Mouse (Mus musculus): ENCODE results near the gene Ccdc171.
"Not testable (repeated sequence)": the region's sequence is repeated elsewhere in the genome, so short reads cannot be mapped to it uniquely, and the experiment has no call there.

Ccdc171 gene

DNA sequence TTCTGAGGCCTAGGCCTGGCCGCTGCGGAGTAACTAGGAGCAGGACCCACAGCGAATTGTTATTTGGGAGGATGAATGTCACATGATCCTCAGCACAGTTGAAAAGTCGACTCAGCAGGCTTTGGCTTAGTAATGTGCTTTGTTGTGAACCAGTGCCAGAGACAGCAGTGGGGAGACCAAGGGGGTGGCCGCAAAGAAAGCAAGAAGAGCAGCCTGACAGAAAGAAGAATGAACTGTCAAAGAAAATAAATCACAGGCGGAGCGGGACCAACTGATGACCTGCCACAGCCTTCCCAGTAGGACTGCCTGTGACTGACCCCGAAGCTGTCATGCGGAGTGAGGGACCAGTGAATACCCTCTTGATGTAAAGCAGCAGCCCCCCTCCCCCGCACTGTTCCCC is 131.2 kb downstream of the Ccdc171 start:
- DNase-seq (ENCODE audit: low spot score in 2 of 2) = no peak

DNA sequence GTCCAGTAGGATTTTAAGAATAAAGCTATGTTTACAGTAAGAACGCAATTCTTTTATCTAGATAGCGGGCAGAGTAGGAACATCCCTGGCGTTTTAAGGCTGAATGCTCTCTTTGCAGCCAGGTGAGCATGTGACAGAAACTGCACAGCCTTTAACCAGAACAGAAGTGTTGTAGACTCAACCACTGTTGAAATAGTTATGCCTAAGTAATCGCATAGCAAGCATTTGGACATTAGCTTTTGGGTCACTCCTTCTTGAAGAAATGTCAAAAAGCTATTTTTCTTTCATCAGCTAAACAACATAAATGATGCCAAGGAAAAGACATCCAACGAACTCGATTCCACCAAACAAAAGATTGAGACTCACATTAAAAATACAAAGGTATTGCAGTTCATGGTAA is 131.7 kb downstream of the Ccdc171 start:
- DNase-seq (ENCODE audit: low spot score in 2 of 2) = no peak

DNA sequence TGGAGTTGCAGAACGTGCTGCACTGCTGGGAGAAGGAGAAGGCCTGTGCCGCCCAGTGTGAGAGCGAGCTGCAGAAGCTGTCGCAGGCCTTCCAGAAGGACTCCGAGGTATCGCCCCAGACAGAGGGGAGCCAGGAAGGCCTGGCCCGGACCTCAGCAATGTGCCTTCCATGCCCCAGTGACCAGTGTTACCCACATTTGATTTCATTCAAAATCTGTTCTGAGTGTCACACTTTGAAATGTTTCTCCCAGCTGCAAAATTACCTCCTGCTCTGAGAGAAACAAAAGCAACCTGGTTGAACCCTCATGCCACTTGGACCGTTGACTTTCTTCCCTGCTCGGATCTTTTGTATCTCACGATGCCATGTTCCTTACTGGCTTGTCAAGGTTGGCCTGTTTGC is 133.1 kb downstream of the Ccdc171 start:
- DNase-seq (ENCODE audit: low spot score in 2 of 2) = no peak

DNA sequence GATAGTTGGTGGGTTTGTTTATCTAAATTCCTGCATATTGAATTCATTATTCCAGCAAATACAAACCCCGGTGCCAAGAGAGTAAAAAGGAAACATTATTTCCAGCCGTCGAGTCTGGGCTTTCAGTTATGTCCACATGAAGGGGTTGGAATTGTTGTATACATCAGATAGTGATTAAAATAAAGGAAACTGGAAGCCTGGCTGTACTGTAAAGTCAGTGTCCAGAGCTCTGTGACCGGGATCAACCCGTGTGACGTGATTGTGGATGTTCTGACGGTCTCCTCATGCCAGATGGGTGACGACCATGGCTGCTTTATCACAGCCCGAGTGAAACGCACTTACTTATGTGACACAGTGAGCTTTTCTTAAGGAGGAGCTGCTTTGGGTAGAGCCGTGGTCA is 134.1 kb downstream of the Ccdc171 start:
- DNase-seq (ENCODE audit: low spot score in 2 of 2) = no peak

DNA sequence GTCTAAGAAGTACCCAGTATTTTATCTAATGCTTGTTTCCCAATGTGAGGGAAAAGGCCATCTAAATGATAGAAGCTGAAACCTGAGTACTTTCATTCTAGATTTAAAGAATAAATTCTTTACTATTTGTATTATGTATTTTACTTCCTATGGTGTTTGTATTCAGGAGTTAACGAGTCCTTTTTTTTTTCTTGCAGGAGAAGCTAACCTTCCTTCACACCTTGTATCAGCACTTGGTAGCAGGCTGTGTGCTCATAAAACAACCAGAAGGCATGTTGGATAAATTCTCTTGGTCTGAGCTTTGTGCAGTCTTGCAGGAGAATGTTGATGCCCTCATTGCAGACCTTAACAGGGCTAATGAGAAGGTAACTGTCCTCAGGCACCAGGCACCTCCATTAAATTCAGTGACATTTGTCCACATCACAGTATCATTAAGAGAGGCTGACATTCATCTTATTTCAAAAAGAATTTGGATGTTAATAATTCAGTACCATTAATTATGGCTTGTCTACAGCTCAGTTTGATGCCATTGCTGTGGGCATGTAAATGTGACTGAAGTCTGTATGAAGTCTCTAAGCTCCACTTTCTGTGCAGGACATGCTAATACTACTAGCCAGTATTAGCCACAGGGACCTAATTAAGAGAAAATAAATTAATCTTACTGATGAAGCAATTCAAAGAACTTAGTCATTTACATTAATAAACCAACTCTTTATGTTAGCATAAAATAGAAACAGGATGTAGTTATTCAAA is 136.3 kb downstream of the Ccdc171 start:
- DNase-seq (ENCODE audit: low spot score in 2 of 2) = no peak

DNA sequence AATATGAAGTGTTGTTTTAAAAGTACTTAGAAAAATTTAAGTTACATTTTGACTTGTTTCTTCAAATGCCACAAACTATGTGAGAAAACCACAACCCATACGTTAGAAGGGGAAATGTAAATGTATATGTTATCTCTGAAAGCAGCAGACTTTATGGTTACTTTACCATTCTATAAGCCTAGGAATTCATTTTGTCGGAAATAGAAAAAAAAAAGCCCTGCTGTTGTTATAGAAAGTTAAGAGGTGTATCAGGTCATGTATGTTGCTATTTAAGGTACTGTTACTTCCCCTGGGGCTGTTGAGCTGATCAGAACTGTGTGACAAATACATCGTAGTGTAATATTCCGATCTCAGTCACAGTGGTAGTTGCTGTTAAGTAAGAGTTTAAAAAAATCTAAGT is 137.0 kb downstream of the Ccdc171 start:
- no peak for DNase-seq (ENCODE audit: low spot score in 2 of 2)

DNA sequence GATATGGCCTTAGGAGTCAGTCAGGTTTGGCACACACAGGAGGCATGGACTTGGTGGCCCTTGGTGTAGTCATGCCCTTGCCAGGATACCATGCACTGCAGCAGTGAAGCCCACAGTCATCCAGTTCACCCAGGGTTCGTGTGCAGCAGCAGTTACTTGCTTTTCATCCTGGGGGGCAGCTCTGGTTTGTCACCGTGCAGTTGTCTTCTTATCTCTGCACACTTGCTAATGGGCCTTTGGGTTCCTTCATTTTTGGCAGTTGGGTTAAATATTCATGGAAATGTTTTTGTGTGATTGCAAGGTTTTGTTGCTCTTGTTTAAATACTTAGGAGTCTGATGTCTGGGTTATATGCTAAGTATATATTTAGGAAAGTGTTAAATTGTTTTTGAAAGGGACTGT is 144.2 kb downstream of the Ccdc171 start:
- no peak for DNase-seq (ENCODE audit: low spot score in 2 of 2)

DNA sequence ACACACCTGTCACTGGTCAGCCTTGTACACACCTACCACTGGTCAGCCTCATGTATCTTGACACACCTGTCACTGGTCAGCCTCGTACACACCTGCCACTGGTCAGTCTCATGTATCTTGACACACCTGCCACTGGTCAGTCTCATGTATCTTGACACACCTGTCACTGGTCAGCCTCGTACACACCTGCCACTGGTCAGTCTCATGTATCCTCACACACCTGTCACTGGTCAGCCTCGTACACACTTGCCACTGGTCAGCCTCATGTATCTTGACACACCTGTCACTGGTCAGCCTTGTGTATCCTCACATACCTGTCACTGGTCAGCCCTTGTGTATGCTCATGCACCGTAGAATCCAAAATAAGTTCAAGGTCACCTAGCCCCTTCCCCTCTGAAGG is 150.0 kb downstream of the Ccdc171 start:
- not testable (repeated sequence) for DNase-seq (ENCODE audit: low spot score in 2 of 2)

DNA sequence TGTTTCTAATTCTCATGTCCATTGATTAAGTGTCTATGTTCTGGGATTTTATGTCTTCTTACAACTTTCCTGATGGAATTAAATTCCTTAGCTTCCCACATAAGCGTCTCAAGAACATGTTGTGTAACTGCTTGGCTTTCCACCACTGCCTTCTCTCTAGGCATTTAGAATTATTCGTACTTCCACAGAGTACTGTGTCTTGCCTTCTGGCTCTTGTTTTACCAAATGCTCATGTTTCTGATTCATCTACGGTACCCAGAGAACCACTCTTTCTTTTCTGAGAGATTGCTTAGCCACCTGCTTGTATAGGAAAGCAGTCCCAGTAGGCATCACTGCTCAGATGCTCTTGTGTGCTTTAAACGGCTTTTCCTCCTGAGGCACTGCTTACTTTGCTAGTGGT is 151.1 kb downstream of the Ccdc171 start:
- DNase-seq (ENCODE audit: low spot score in 2 of 2) = no peak

DNA sequence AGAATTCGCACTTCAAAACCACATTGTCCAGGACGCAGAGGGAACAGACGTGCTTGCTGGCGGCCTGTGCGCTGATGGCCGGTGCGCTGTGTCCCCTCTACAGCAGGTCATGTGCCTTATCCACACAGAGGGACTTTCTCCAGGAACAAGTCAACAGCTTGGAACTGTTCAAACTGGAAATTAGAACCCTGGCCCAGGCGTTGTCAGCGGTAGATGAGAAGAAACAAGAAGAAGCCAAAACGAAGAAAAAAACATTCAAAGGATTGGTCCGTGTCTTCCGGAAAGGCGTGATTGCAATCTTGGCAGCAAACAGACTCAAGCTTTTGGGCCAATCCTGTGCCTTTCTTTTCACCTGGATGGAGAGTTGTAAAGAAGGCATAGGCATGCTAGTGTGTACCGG is 155.7 kb downstream of the Ccdc171 start:
- DNase-seq (ENCODE audit: low spot score in 2 of 2) = no peak

DNA sequence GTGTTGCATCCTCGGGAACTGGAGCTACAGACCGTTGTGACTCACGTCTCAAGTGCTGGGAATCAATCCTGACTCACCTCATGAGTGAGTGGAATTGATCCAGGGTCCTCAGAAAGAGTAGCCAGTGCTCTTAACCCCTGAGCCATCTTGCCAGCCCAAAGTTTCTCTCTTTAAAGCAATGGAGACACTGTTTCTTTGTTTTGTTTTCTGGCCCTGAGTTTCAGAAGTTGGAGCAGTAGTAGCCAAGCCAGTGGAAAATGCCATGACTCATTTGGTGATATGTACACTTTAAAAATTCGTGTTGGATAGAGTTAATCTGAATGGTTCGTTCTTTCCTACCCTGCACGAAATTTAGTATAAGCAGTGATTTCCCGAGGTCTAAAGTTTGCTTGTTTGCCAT is 157.5 kb downstream of the Ccdc171 start:
- no peak for DNase-seq (ENCODE audit: low spot score in 2 of 2)

DNA sequence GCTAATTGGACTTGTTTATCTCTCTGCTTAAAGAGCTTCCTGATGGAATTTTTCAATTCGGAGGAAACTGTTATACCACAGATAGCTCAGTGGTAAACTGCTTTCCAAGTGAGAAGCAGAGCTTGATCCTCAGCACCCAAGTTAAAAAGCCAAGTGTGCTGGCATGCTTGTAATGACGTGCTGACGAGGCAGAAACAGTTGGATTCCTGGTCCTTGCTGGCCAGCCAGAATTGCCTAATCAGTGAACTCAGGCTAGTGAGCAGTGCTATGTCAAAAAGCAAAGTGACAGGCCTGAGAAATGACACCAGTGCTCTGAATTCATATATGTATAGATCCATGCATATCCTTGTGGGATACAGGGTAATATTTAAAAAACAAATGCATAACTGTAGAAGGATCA is 174.8 kb downstream of the Ccdc171 start:
- DNase-seq (ENCODE audit: low spot score in 2 of 2) = no peak

DNA sequence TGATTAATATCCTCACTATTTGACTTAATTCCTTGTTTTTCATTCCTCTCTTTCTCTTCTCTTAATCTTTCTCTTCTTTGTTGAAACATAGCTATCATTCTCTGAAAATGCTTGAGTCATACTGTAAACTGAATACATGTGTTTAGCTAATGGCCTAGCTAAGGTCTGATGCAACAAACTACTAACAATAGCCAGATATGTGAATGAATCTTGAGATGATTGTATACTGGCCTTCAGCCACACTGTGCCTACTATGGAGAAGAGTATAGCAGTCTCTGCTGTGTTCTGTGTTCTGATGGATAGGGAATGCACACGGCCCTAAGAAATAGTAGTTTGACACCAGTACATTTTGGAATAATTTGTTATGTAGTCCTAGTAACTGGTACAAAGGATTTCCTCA is 191.7 kb downstream of the Ccdc171 start:
- DNase-seq (ENCODE audit: low spot score in 2 of 2) = no peak

DNA sequence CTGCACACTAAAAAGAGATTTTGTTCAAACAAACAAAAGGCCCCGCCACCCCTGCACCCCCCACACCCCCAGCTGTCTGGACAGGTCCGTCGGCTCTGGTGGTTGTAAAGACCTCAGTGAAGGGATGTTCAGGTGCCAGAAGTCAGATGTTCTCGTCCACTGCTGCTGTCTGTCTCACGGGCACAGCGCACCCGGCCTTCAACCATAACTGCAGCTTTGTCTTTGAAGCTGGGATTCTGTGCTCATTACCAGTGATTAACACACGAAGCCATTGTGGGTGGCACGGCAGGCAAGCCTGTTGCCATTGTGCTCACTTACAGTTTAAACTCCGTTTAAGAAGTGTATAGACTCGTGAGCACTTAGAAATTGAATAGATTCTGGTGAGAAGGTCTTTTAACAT is 194.5 kb downstream of the Ccdc171 start:
- no peak for DNase-seq (ENCODE audit: low spot score in 2 of 2)

DNA sequence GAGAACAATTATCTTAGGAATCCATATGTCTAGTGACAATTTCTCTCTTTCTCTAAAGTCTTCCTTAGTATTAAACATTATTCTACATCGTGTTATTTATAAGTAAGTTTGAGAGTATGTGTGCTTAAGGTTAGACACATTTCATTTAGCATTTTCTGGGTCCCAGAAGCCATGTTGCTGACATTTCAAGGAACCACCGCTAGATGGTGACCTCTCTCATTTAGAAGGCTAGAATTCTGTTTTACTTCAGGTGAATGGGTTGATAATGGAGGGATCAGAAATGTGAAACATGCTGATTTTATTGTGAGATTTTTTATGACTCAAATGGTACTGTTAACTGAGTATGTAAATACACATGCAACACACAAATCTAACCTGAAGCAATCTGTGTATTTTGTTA is 199.8 kb downstream of the Ccdc171 start:
- no peak for DNase-seq (ENCODE audit: low spot score in 2 of 2)

DNA sequence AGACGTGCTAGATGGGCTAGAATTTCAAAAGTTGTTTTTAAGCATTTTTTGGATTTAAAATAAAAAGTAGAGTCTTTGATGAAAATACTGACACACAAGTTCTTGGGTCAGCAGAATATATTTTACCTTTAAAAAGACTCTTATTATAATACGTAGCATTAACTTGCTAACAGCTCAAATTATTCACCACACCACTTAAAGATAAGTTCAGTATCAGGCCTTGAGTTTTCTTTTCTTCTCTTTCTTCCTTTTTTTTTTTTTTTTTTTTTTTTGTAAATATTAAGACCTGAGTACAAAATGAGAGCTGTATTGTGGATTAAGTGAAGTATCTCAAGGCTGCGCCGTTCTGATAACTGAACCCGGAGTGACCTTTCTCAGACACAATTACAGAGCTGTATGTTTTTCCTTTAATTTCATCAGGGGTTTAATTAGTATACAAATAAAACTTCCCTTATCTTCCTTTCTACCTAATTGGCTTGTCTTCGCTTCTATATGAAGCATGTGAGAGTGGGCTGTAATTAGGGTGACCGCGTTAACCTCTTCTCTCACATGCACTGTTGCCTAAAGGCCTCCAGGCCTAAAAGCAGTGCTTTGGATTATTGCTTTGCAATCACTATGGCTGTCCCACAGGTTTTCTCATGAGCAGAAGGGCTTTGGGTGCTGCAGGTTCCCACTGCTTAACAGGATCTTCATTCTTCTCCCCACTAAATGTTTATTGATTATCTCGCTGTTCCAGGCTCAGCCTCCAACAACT is 214.0 kb downstream of the Ccdc171 start:
- no peak for DNase-seq (ENCODE audit: low spot score in 2 of 2)

DNA sequence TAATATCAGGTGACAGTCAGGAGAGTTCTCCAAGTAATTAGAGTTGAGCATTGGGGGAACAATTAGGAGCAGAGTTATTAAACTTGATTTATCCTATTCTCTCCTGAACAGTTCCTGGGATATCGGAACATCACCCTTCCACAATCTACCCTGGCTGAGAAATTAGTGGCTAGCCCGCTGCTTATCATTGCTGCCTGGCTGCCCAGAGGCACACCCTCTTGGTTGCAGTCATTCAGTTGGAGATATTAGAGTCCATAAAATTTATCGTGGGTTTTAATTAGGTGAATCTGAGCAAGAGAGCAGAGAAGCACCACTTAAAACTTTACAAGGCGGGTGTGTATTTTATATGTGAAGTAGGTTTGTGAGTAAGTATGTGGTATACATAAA is 214.5 kb downstream of the Ccdc171 start:
- no peak for DNase-seq (ENCODE audit: low spot score in 2 of 2)

DNA sequence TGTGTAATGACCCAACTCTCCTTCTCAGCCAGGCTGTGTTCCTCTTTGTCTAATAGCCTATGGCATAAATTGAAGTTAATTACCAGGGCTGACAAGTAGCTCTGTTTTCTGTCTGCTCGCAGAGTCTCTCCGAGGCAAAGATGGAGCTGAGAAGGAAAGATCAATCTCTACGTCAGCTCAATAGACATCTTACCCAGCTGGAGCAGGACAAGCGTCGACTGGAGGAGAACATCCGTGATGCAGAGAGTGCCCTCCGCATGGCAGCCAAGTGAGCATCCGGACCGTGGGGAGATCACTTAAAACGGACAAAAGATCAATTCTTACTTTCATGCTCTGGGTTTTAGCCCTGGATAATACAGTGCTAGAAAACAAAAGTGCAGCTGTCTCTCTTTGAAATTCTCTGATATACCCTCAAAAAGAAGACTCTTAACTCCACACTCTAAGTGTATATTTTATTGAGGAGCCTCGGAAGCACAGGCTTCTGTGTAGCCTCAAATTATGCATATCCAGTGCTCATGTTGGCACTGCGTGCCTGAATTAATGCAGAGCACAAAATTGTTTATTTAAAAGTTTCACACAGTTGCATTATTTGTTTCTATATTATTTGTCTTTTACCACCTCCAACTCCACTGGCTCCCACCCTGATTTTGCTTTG is 217.6 kb downstream of the Ccdc171 start:
- DNase-seq (ENCODE audit: low spot score in 2 of 2) = peak; percentile 29 to 30

DNA sequence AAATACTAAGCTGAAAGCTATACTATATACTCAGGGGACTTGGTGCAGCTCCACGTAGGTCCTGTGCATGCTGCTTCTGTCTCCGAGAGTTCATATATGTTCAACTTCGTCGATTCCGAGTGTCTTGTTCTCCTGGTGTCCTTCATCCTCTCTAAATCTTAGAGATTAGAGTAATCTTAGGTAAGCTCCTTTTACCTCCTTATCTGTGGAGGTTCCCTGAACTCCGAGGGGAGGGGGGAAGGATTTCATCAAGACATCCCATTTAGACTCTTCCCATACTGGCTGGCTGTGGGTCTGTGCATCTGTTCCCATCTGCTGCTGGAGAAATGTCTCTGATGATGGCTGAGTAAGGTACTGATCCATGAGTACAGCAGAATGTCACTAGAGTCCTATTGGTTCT is 249.8 kb downstream of the Ccdc171 start:
- DNase-seq (ENCODE audit: low spot score in 2 of 2) = no peak

DNA sequence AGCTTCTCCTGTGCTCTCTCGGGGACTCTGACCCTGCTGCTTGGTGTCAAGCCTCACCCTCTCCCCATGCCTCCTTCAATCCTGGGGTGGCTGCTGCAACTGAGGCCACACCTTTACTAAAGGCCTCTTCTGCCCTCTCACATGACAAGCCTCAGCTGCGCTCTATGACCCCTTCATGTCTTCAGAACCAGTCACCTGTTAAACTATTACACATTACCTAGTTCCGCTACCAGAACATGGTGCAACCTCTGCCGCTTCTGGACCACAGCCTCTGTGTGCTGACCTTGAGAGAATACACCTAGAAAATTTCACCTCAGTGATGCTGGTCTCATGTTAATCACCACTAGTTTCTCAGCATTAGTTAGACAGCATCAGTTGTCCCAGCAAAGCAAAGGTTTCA is 254.7 kb downstream of the Ccdc171 start:
- no peak for DNase-seq (ENCODE audit: low spot score in 2 of 2)

DNA sequence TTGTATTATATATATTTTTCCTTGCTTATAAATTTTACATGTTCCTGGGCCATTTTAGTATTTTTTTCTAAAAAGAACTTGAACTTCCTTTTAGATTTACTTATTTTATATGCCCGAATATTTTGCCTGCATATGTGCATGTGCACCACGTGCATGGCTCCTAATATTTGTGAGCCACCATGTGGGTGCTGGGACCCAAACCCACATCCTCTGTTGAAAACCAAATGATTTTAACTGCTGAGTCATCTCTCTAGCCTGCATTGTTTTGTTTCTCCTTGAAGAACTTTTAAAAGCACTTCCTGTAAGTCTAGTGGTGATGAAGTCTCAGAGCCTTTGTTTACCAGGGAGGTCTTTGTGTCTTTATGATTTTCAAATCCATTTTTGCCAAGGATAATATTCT is 259.8 kb downstream of the Ccdc171 start:
- no peak for DNase-seq (ENCODE audit: low spot score in 2 of 2)

DNA sequence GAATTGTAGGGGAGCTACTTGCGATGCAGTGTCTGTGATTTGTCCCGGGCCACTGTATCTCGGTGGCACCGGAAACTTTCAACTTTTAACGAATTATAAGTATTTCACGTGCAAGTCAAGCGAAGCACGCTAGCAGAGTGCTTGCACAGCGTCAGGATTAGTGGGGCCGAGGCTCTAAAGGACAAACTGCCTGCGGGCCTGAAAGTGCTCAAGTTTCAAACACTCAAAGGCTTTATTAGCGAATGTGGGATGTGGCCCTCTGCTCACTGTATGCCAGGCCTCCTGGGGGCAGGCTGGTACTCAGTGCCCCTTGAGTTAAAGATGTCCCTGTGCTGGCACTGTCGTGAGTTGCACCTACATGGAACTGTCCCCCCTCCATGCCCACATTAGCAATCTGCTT is 266.5 kb downstream of the Ccdc171 start:
- no peak for DNase-seq (ENCODE audit: low spot score in 2 of 2)

DNA sequence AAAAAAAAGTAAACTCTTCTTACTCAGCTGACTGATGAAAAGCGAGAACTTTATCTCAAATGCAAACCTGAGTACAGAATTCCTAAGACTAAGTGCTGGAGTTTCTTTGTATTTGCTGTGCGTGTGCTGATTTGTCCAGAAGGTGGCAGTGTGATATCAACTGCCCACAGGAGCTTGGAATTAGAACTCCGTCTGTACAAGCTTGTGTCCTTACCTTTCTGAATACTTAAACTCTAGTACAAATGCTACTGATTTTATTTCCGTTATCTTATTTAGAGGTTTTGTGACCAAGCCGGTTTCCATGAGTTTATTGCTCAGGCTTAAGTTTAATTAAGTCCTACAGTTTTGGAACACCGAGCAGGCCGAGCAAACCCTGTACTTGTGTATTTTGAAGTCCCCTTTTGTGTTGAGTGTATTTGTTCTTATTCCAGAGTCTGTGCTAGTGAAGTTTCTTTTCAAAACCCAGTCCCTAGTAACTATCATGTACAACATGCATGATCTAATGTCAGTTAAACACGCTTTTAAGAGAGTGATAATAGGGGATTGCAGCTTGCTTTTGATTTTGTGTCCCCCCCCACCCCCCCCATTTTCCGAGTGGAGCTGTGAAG is 269.1 kb downstream of the Ccdc171 start:
- DNase-seq (ENCODE audit: low spot score in 2 of 2) = peak; percentile 68 to 77

All from right cerebral cortex, postnatal 10 days (tissue).